Comparison of ENCODE assay signal across 9 mouse cellular contexts in genomic region chr5:114631336-114631735, GRCm38 (mm10). TPM values are rescaled to one million over a fixed set of nuclear protein-coding genes. Genes with fewer than 3 reads are reported as not detected.
DNase-seq lines count a peak whose midpoint lies in the region; ATAC-seq and TF ChIP-seq lines count a peak whose summit lies in the region.
"Had no signal": no experiment of that assay in that cellular context is flagged by ENCODE, and none has a peak within 500 bp of the region (broad histone marks: within the 10 kb centered on the region; RNA-seq: fewer than 3 reads in every experiment).

No protein-coding gene starts in this region.

- no peaks in the 10 kb centered on the region for H3K9me3 ChIP-seq in hindbrain, embryonic 16.5 days (ENCODE audit: control insufficient read depth, low read length)
- no peaks in the 10 kb centered on the region for H3K9me3 ChIP-seq in midbrain, embryonic 11.5 days (ENCODE audit: control insufficient read depth, low read length)
- H3K9me3 ChIP-seq: embryonic facial prominence, embryonic 15.5 days had no signal

- TF ChIP-seq POLR2A in brain, embryonic 14.5 days (IDR thresholded peaks at IDR 0.05; ENCODE audit: borderline replicate concordance, extremely low read depth, insufficient read depth, insufficient read length, poor library complexity, severe bottlenecking): no peak

- WGBS in hindbrain, embryonic 16.5 days: 49% methylated on average over 2 of the region's 2 CpGs
- WGBS in midbrain, embryonic 11.5 days: 56% methylated on average over 2 of the region's 2 CpGs

- peak; percentile 62 for TF ChIP-seq CTCF in left cerebral cortex, adult 2 months (IDR thresholded peaks at IDR 0.05)
- peak; percentile 49 for TF ChIP-seq CTCF in brain, embryonic 14.5 days (IDR thresholded peaks at IDR 0.05; ENCODE audit: borderline replicate concordance, extremely low read depth, insufficient read depth, insufficient read length)

- H3K4me2 ChIP-seq in hindbrain, embryonic 16.5 days (ENCODE audit: low read length): no peak overlapping the region
- no peak overlapping the region for H3K4me2 ChIP-seq in midbrain, embryonic 11.5 days
- H3K4me2 ChIP-seq: embryonic facial prominence, embryonic 15.5 days had no signal

- H3K4me3 ChIP-seq in left cerebral cortex, adult 2 months: no peak overlapping the region
- no peak overlapping the region for H3K4me3 ChIP-seq in hindbrain, embryonic 16.5 days (ENCODE audit: low read length)
- H3K4me3 ChIP-seq in midbrain, embryonic 11.5 days (ENCODE audit: low read depth, low read length): no peak overlapping the region
- H3K4me3 ChIP-seq: embryonic facial prominence, embryonic 15.5 days had no signal

- no peak overlapping the region for H3K9ac ChIP-seq in hindbrain, embryonic 16.5 days (ENCODE audit: low read depth, low read length)
- no peak overlapping the region for H3K9ac ChIP-seq in midbrain, embryonic 11.5 days (ENCODE audit: low read length)
- H3K9ac ChIP-seq: embryonic facial prominence, embryonic 15.5 days had no signal

- H3K36me3 ChIP-seq in hindbrain, embryonic 16.5 days (ENCODE audit: control insufficient read depth, insufficient read depth, low read length): no peaks in the 10 kb centered on the region
- no peaks in the 10 kb centered on the region for H3K36me3 ChIP-seq in midbrain, embryonic 11.5 days (ENCODE audit: control insufficient read depth, insufficient read depth, low read length)

- no peaks in the 10 kb centered on the region; the same call in 1 of the 2 replicates for H3K27me3 ChIP-seq in hindbrain, embryonic 16.5 days (replicated peaks; ENCODE audit: control insufficient read depth, insufficient read depth, low read length)
- no peaks in the 10 kb centered on the region for H3K27me3 ChIP-seq in midbrain, embryonic 11.5 days (ENCODE audit: control insufficient read depth, insufficient read depth, low read length)
- H3K27me3 ChIP-seq: embryonic facial prominence, embryonic 15.5 days had no signal

- intact Hi-C loops in left cerebral cortex, adult 2 months (cut with DNase I): no loop called here

- no peak overlapping the region for H3K27ac ChIP-seq in left cerebral cortex, adult 2 months
- H3K27ac ChIP-seq in hindbrain, embryonic 16.5 days (ENCODE audit: low read depth, low read length): no peak overlapping the region
- H3K27ac ChIP-seq in midbrain, embryonic 11.5 days (ENCODE audit: low read depth, low read length): no peak overlapping the region
- H3K27ac ChIP-seq: embryonic facial prominence, embryonic 15.5 days had no signal

- H3K4me1 ChIP-seq in hindbrain, embryonic 16.5 days (ENCODE audit: control insufficient read depth, insufficient read depth, low read depth, low read length): no peaks in the 10 kb centered on the region
- H3K4me1 ChIP-seq in midbrain, embryonic 11.5 days (ENCODE audit: control insufficient read depth, insufficient read depth, low read length): no peaks in the 10 kb centered on the region
- H3K4me1 ChIP-seq: embryonic facial prominence, embryonic 15.5 days had no signal

- ATAC-seq in CD4-positive, CD25-positive, alpha-beta regulatory T cell, adult 4 months: no peak
- no peak for ATAC-seq in hindbrain, embryonic 16.5 days
- no peak for ATAC-seq in midbrain, embryonic 11.5 days (ENCODE audit: low FRiP score)

- peak; percentile 66 for DNase-seq in CD4-positive, CD25-positive, alpha-beta regulatory T cell, adult 2 months (ENCODE audit: low read depth, low spot score)
- DNase-seq in left cerebral cortex, adult 2 months (ENCODE audit: extremely low spot score in 1 of 2, low spot score in 2 of 2): no peak
- DNase-seq in left cerebral cortex, adult 8-10 months (ENCODE audit: low spot score in 2 of 2): no peak
- DNase-seq in brain, embryonic 14.5 days (ENCODE audit: low read depth): no peak
- peak; percentile 33 to 77 for DNase-seq in spleen, postnatal 4 days (ENCODE audit: low spot score in 2 of 2)
- DNase-seq in midbrain, embryonic 11.5 days (ENCODE audit: low spot score, missing footprints): no peak

RNA-seq across cellular contexts. Expression of gene Trpv4, which starts 26.9 kb away (rescaled TPM):
- polyA plus RNA-seq in CD4-positive, CD25-positive, alpha-beta regulatory T cell, adult 4 months (2017; shearing (Covaris generic)): 1 to 10 TPM in 1 of 2 experiments, under 1 TPM in 1; 0.13 to 1.4 TPM
- total RNA-seq in left cerebral cortex, adult 2 months (2021): 1 to 10 TPM; 1.8 to 2.2 TPM
- total RNA-seq in left cerebral cortex, adult 8-10 months (2022): 1 to 10 TPM; 1.1 to 2.4 (median 1.5) TPM
- polyA plus RNA-seq in brain, embryonic 14.5 days (2012; rRNA removed): 1.5 and 1.7 TPM in 2 replicates
- 2.3 and 3.0 TPM in 2 replicates for polyA plus RNA-seq in hindbrain, embryonic 16.5 days (2015; fragmentation: Nextera tagmentation; extraction: Ambion mirVana)
- polyA plus RNA-seq in midbrain, embryonic 11.5 days (2014; fragmentation: Nextera tagmentation; extraction: Ambion mirVana): 0.26 TPM in 1 of 2 replicates, not detected in the other

RNA-seq across cellular contexts. Expression of gene Gltp, which starts 59.4 kb away (rescaled TPM):
- 100 to 1,000 TPM; 217 to 251 TPM for polyA plus RNA-seq in CD4-positive, CD25-positive, alpha-beta regulatory T cell, adult 4 months (2017; shearing (Covaris generic))
- 10 to 100 TPM; 21.8 to 22.4 TPM for total RNA-seq in left cerebral cortex, adult 2 months (2021)
- total RNA-seq in left cerebral cortex, adult 8-10 months (2022): 10 to 100 TPM; 33.0 to 39.0 (median 35.4) TPM
- 29.3 and 33.1 TPM in 2 replicates for polyA plus RNA-seq in brain, embryonic 14.5 days (2012; rRNA removed)
- 49.9 and 53.4 TPM in 2 replicates for polyA plus RNA-seq in hindbrain, embryonic 16.5 days (2015; fragmentation: Nextera tagmentation; extraction: Ambion mirVana)
- polyA plus RNA-seq in midbrain, embryonic 11.5 days (2014; fragmentation: Nextera tagmentation; extraction: Ambion mirVana): 63.8 and 67.1 TPM in 2 replicates

Comparison
In these comparisons a context has a peak if more than half of its experiments do, and no peak if none do; other contexts are left out.
1. DNase-seq: peak in CD4-positive, CD25-positive, alpha-beta regulatory T cell, adult 2 months (single experiment) and spleen, postnatal 4 days (2 of 2); none in left cerebral cortex, adult 2 months (0 of 2), left cerebral cortex, adult 8-10 months (0 of 2), brain, embryonic 14.5 days (single experiment) and midbrain, embryonic 11.5 days (single experiment).